Mouse (Mus musculus) liver, embryonic 14.5 days (tissue): ENCODE data around the gene Olfr1202.

Experiments
- CTCF ChIP-seq: IDR thresholded peaks from 2 replicates; pipeline ENCODE4 v1.5.1; 2016; ENCODE audit warnings: antibody characterized with exemption, low read depth, control low read depth
- EP300 ChIP-seq: IDR thresholded peaks from 2 replicates; pipeline ENCODE4 v1.6.1; 2016; ENCODE audit warnings: antibody characterized with exemption, low read depth

- TF ChIP-seq CTCF (no peak), EP300 (no peak)
Measured at GRCm38 (mm10) chr2:88814196-88814595, at the start of gene Olfr1202.
